Mouse (Mus musculus): ENCODE data around the gene Psmc6.
A peak's percentile ranks its signal among the peaks of the same experiment; 100 is the strongest.

Psmc6 gene

GRCm38 (mm10) chr14:45329589-45330181, at the start of gene Psmc6:
Gene Psmc6 (plus strand): TSS chr14:45329788.
- peak; percentile 89 for DNase-seq (ENCODE audit: low read depth, low spot score)

- no peak for DNase-seq (ENCODE audit: low read depth, low spot score)
Measured at GRCm38 (mm10) chr14:45282066-45282465, 47.5 kb upstream of the Psmc6 start.

GRCm38 (mm10) chr14:45291608-45292007, 38.0 kb upstream of the Psmc6 start:
- no peak for DNase-seq (ENCODE audit: low read depth, low spot score)

- DNase-seq (ENCODE audit: low read depth, low spot score), result no peak
Measured at GRCm38 (mm10) chr14:45303939-45304338, 25.6 kb upstream of the Psmc6 start.

- DNase-seq (ENCODE audit: low read depth, low spot score), result no peak
Measured at GRCm38 (mm10) chr14:45304389-45304788, 25.2 kb upstream of the Psmc6 start.

GRCm38 (mm10) chr14:45305852-45306251, 23.7 kb upstream of the Psmc6 start:
- DNase-seq (ENCODE audit: low read depth, low spot score), result no peak

GRCm38 (mm10) chr14:45307630-45308328, 21.8 kb upstream of the Psmc6 start:
- no peak for DNase-seq (ENCODE audit: low read depth, low spot score)

GRCm38 (mm10) chr14:45309646-45310045, 19.9 kb upstream of the Psmc6 start:
- no peak for DNase-seq (ENCODE audit: low read depth, low spot score)

- DNase-seq (ENCODE audit: low read depth, low spot score), result no peak
Measured at GRCm38 (mm10) chr14:45310101-45310500, 19.5 kb upstream of the Psmc6 start.

- DNase-seq (ENCODE audit: low read depth, low spot score), result no peak
Measured at GRCm38 (mm10) chr14:45316927-45317326, 12.7 kb upstream of the Psmc6 start.

GRCm38 (mm10) chr14:45317921-45318411, 11.6 kb upstream of the Psmc6 start:
- DNase-seq (ENCODE audit: low read depth, low spot score), result peak; percentile 50

- DNase-seq (ENCODE audit: low read depth, low spot score), result peak; percentile 68
Measured at GRCm38 (mm10) chr14:45318426-45319236, 11.0 kb upstream of the Psmc6 start, which contains the start of gene Ero1l. Gene Ero1l (minus strand): TSS chr14:45318771.

- DNase-seq (ENCODE audit: low read depth, low spot score), result peak; percentile 34
Measured at GRCm38 (mm10) chr14:45319237-45319610, 10.4 kb upstream of the Psmc6 start.

GRCm38 (mm10) chr14:45320111-45320510, 9.5 kb upstream of the Psmc6 start:
- DNase-seq (ENCODE audit: low read depth, low spot score), result no peak

GRCm38 (mm10) chr14:45321067-45321466, 8.5 kb upstream of the Psmc6 start:
- no peak for DNase-seq (ENCODE audit: low read depth, low spot score)

GRCm38 (mm10) chr14:45321622-45322021, 8.0 kb upstream of the Psmc6 start:
- DNase-seq (ENCODE audit: low read depth, low spot score), result peak; percentile 60

GRCm38 (mm10) chr14:45322450-45322849, 7.1 kb upstream of the Psmc6 start:
- DNase-seq (ENCODE audit: low read depth, low spot score), result no peak

GRCm38 (mm10) chr14:45323320-45323719, 6.3 kb upstream of the Psmc6 start:
- DNase-seq (ENCODE audit: low read depth, low spot score), result no peak

- DNase-seq (ENCODE audit: low read depth, low spot score), result no peak
Measured at GRCm38 (mm10) chr14:45325471-45325870, 4.1 kb upstream of the Psmc6 start.

- DNase-seq (ENCODE audit: low read depth, low spot score), result no peak
Measured at GRCm38 (mm10) chr14:45328072-45328713, 1.4 kb upstream of the Psmc6 start.

- DNase-seq (ENCODE audit: low read depth, low spot score), result no peak
Measured at GRCm38 (mm10) chr14:45329018-45329588, 485 bp upstream of the Psmc6 start.

Data from c-Kit-negative CD71-positive TER-119-positive erythroid progenitor cells, embryonic 14.5 days (primary cell).